Mouse (Mus musculus): ENCODE data around the gene Atp6v1e1. TPM values are rescaled to one million over a fixed set of nuclear protein-coding genes. Genes with fewer than 3 reads are reported as not detected.

Atp6v1e1 gene
- polyA plus RNA-seq, 1 experiment from 2014 or later = 248 TPM

DNA sequence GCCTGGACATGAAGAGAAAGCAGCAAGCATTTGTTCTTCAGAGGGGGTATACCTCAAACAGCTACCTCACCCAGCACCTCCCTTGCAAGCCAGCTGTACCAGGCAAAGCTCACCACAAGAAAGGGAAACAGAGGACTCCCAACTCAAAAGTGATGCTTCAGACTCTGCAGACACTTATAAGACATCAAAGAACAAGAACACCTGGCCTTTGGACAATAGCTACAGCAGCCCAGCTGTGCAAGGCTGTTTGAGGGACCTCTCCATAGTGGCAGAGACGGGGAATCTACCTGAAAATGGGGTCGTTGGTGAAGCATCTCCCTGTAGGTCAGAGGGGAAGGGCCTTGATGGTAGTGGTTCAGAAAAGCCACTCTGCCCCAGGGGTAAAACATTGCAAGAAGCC is 61.4 kb downstream of the Atp6v1e1 start:
- no peak overlapping the region for H3K4me2 ChIP-seq (ENCODE audit: low read length)
- peaks cover 24% of the 10 kb centered on the region for H3K36me3 ChIP-seq (ENCODE audit: control insufficient read depth, insufficient read depth)
- no peak for ATAC-seq
- H3K4me3 ChIP-seq (replicated peaks; ENCODE audit: low read length) = no peak overlapping the region
- 91% methylated on average over 2 of the region's 2 CpGs for WGBS
- H3K4me1 ChIP-seq (replicated peaks; ENCODE audit: control insufficient read depth, insufficient read depth, low read length) = no peaks in the 10 kb centered on the region
- no peak overlapping the region for H3K9ac ChIP-seq (replicated peaks; ENCODE audit: low read depth, low read length)
- no peaks in the 10 kb centered on the region for H3K9me3 ChIP-seq (ENCODE audit: control insufficient read depth, low read length)
- no peak overlapping the region for H3K27ac ChIP-seq (ENCODE audit: low read length)
- H3K27me3 ChIP-seq (replicated peaks; ENCODE audit: control insufficient read depth, insufficient read depth, low read length) = no peaks in the 10 kb centered on the region

DNA sequence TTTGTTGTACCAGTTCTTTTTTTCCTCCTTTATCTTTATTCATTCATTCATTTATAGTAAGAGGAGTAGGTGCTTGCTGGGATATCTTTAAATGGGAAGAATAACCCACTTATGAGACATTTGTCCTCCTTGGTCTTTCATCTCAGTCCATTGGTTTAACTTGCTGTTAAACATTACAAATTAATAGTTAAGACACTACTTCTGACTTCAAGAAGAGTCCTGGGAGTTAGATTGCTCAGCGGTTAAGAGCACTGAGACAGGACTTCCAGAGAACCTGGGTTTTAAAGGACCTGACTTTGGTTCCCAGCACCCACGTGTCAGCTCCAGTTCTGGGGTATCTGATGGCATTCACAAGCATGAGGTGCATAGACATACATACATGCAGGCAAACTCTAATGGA is 76.2 kb downstream of the Atp6v1e1 start:
- no peaks in the 10 kb centered on the region for H3K4me1 ChIP-seq (replicated peaks; ENCODE audit: control insufficient read depth, insufficient read depth, low read length)
- WGBS = 91% methylated on average over 2 of the region's 2 CpGs
- H3K36me3 ChIP-seq (ENCODE audit: control insufficient read depth, insufficient read depth) = peaks cover 2% of the 10 kb centered on the region; the same call in 1 of the 2 replicates
- no peak overlapping the region for H3K9ac ChIP-seq (replicated peaks; ENCODE audit: low read depth, low read length)
- no peaks in the 10 kb centered on the region for H3K27me3 ChIP-seq (replicated peaks; ENCODE audit: control insufficient read depth, insufficient read depth, low read length)
- H3K9me3 ChIP-seq (ENCODE audit: control insufficient read depth, low read length) = no peaks in the 10 kb centered on the region
- ATAC-seq = no peak
- H3K4me2 ChIP-seq (ENCODE audit: low read length) = no peak overlapping the region
- no peak overlapping the region for H3K4me3 ChIP-seq (replicated peaks; ENCODE audit: low read length)
- no peak overlapping the region for H3K27ac ChIP-seq (ENCODE audit: low read length)

Small RNA genes lying within 50 kb of the gene (microRNA-seq; reads per million reads assigned to microRNA genes)
- gene Gm25193 = not detected

Other genes with a start within 250 kb of the Atp6v1e1 start
- 3.6 and 4.0 TPM in 2 replicates for gene Cecr2, start 156.4 kb downstream of the Atp6v1e1 start, polyA plus RNA-seq (2015; fragmentation: Nextera tagmentation; extraction: Ambion mirVana)
- gene Slc25a18, start 49.2 kb downstream of the Atp6v1e1 start, polyA plus RNA-seq (2015; fragmentation: Nextera tagmentation; extraction: Ambion mirVana) = 1.4 and 3.5 TPM in 2 replicates
- 32.8 and 35.2 TPM in 2 replicates for gene Bcl2l13, start 13.4 kb upstream of the Atp6v1e1 start, polyA plus RNA-seq (2015; fragmentation: Nextera tagmentation; extraction: Ambion mirVana)
- gene Bid, start 94.1 kb upstream of the Atp6v1e1 start, polyA plus RNA-seq (2015; fragmentation: Nextera tagmentation; extraction: Ambion mirVana) = 26.8 and 29.6 TPM in 2 replicates